In the genomic region with DNA sequence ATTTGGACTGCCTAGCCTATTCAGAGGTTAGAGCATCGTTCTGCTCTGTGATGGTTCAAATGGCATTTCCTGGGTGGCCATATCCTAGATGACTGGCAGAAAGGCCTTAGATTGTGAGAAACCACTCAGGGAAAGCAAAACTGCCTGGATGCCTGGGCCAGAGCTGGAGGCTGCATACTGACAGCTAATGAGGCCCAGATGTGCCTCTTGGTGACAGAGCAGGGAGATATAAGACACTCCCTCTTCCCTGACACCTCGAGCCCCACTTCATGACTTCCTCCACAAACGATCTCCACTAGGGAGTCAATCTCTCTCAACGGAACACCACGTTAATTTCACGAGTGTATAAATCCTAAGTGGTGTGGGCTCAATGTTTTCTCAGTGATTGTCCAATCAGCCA, we compare ENCODE assay signal across 11 mouse cellular contexts.
DNase-seq lines count a peak whose midpoint lies in the region; ATAC-seq lines count a peak whose summit lies in the region.
"Had no signal": no experiment of that assay in that cellular context is flagged by ENCODE, and none has a peak within 500 bp of the region (broad histone marks: within the 10 kb centered on the region; RNA-seq: fewer than 3 reads in every experiment).

No protein-coding gene starts in this region.

- H3K27me3 ChIP-seq in neural tube, embryonic 14.5 days (ENCODE audit: control insufficient read depth, insufficient read depth, low read length): no peaks in the 10 kb centered on the region
- peaks cover 8% of the 10 kb centered on the region; the same call in 1 of the 2 replicates for H3K27me3 ChIP-seq in limb, embryonic 10.5 days (ENCODE audit: low read depth, poor library complexity, severe bottlenecking)
- peaks cover 84% of the 10 kb centered on the region for H3K27me3 ChIP-seq in forebrain, embryonic 13.5 days
- H3K27me3 ChIP-seq: Patski had no signal

- no peak overlapping the region for H3K4me2 ChIP-seq in neural tube, embryonic 14.5 days (ENCODE audit: low read depth, low read length)
- no peak overlapping the region for H3K4me2 ChIP-seq in forebrain, embryonic 13.5 days
- H3K4me2 ChIP-seq: forebrain, embryonic 12.5 days had no signal

- intact Hi-C loops in heart, postnatal 10 days (cut with DNase I): no loop called here

- H3K27ac ChIP-seq in neural tube, embryonic 14.5 days (ENCODE audit: low read depth, low read length): peak overlapping the region; percentile 57; the same call in 1 of the 2 replicates
- peak overlapping the region; percentile 75 for H3K27ac ChIP-seq in limb, embryonic 10.5 days
- no peak overlapping the region for H3K27ac ChIP-seq in forebrain, embryonic 13.5 days
- H3K27ac ChIP-seq: forebrain, embryonic 12.5 days had no signal

- H3K36me3 ChIP-seq in neural tube, embryonic 14.5 days (ENCODE audit: control insufficient read depth, insufficient read depth, low read length): no peaks in the 10 kb centered on the region
- H3K36me3 ChIP-seq in limb, embryonic 10.5 days: no peaks in the 10 kb centered on the region
- no peaks in the 10 kb centered on the region for H3K36me3 ChIP-seq in forebrain, embryonic 13.5 days (ENCODE audit: poor library complexity, severe bottlenecking)
- H3K36me3 ChIP-seq: forebrain, embryonic 12.5 days had no signal

- no peaks in the 10 kb centered on the region for H3K9me3 ChIP-seq in neural tube, embryonic 14.5 days (ENCODE audit: control insufficient read depth, low read length)
- H3K9me3 ChIP-seq in limb, embryonic 10.5 days (replicated peaks): no peaks in the 10 kb centered on the region
- H3K9me3 ChIP-seq in forebrain, embryonic 13.5 days (replicated peaks): no peaks in the 10 kb centered on the region
- H3K9me3 ChIP-seq: forebrain, embryonic 12.5 days had no signal

- peaks cover 43% of the 10 kb centered on the region for H3K4me1 ChIP-seq in neural tube, embryonic 14.5 days (ENCODE audit: control insufficient read depth, insufficient read depth, low read length)
- H3K4me1 ChIP-seq in limb, embryonic 10.5 days: peaks cover 100% of the 10 kb centered on the region
- H3K4me1 ChIP-seq in forebrain, embryonic 13.5 days: peaks cover 46% of the 10 kb centered on the region

- no peak for ATAC-seq in neural tube, embryonic 14.5 days (ENCODE audit: low read depth)
- no peak for ATAC-seq in forebrain, embryonic 13.5 days
- ATAC-seq: Patski had no signal

- peak; percentile 24 to 25 for DNase-seq in heart, postnatal 10 days
- DNase-seq in heart, adult 9 months (ENCODE audit: low spot score in 2 of 2): no peak
- DNase-seq in neural tube, embryonic 10.5 days (ENCODE audit: extremely low spot score, low spot score): no peak
- DNase-seq in limb, embryonic 10.5 days (ENCODE audit: low spot score): peak; percentile 70
- DNase-seq in layer of hippocampus, postnatal 25 days (ENCODE audit: extremely low spot score in 1 of 2, low spot score in 1 of 2): no peak
- DNase-seq in thymus, postnatal 25 days: no peak
- DNase-seq: kidney, adult 8-10 months had no signal

- no peak overlapping the region for H3K4me3 ChIP-seq in neural tube, embryonic 14.5 days (ENCODE audit: low read depth, low read length)
- no peak overlapping the region for H3K4me3 ChIP-seq in limb, embryonic 10.5 days
- H3K4me3 ChIP-seq in forebrain, embryonic 13.5 days: no peak overlapping the region
- H3K4me3 ChIP-seq: forebrain, embryonic 12.5 days had no signal

- 30% methylated on average over 6 of the region's 6 CpGs for WGBS in neural tube, embryonic 14.5 days
- WGBS in limb, embryonic 10.5 days: 5% methylated on average over 6 of the region's 6 CpGs
- 54% methylated on average over 6 of the region's 6 CpGs for WGBS in forebrain, embryonic 13.5 days

- H3K9ac ChIP-seq in neural tube, embryonic 14.5 days (replicated peaks; ENCODE audit: low read depth, low read length): no peak overlapping the region
- H3K9ac ChIP-seq in forebrain, embryonic 13.5 days: no peak overlapping the region
- H3K9ac ChIP-seq: forebrain, embryonic 12.5 days had no signal

Comparison
In these comparisons a context has a peak if more than half of its experiments do, and no peak if none do; other contexts are left out.
1. DNase-seq: peak in heart, postnatal 10 days (2 of 2) and limb, embryonic 10.5 days (single experiment); none in heart, adult 9 months (0 of 2), neural tube, embryonic 10.5 days (single experiment), layer of hippocampus, postnatal 25 days (0 of 2) and thymus, postnatal 25 days (single experiment).